Mouse (Mus musculus): ENCODE measurements at regions not wholly inside any gene's neighbourhood (a gene's known extent, or its start where the extent isn't known, plus 50 kb on each side); places are given as distances from the start of the nearest gene placed in this dataset.

DNA sequence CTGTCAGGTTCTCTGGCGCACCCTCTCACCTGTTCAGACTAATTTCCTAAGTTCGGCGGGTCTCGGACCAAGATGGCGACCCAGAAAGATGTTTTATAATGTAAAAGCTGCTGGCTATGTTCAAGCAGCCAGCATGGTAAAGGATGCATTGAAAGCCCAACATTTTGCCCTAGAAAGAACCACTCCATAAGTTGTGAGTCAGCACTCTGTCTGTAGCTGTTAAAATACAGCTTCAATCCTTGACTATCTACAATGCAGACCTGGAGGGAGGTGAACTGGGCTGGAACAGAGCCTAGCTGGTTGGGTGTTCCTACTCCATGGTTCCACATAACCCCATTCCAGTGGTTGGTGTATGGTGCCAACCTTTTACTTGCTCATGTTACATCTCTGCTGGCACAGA is 61.9 kb upstream of the Myo3a start:
- Histone ChIP-seq H3K9me3 (ENCODE audit: control insufficient read depth, low read length) (no peaks in the 10 kb centered on the region), H3K9ac (ENCODE audit: low read depth, low read length) (no peak overlapping the region), H3K4me1 (ENCODE audit: control insufficient read depth, insufficient read depth, low read depth, low read length) (no peaks in the 10 kb centered on the region), H3K4me2 (ENCODE audit: low read length) (no peak overlapping the region), H3K27me3 (replicated peaks; ENCODE audit: control insufficient read depth, insufficient read depth, low read length) (no peaks in the 10 kb centered on the region), H3K36me3 (ENCODE audit: control insufficient read depth, insufficient read depth, low read length) (no peaks in the 10 kb centered on the region), H3K4me3 (ENCODE audit: low read length) (no peak overlapping the region), H3K27ac (ENCODE audit: low read depth, low read length) (no peak overlapping the region)
- ATAC-seq, result no peak
- 93% methylated on average over 5 of the region's 5 CpGs for WGBS

DNA sequence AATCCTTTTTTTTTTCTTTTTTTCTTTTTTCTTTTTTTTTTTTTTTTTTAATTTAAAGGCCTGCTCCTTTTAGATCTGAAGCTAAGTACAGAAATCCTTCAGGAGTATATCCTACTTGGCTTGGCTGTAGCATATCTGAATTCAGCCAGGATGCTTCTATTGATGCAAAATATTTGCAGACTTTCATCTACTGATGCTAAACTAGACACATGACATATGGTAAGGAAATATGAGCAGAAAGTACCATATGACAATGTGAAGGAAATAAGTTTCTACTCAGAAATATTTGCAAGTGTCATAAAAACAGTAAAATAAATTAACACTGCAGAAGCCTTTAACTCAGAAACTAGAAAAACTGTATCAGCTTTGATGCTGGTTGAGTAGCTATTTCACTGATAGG is 61.4 kb upstream of the Myo3a start:
- no peak overlapping the region for H3K4me2 ChIP-seq (ENCODE audit: low read length)
- no peak overlapping the region for H3K27ac ChIP-seq (ENCODE audit: low read depth, low read length)
- no peak overlapping the region for H3K9ac ChIP-seq (ENCODE audit: low read depth, low read length)

More for the DNA sequence above, 61.4 kb upstream of the Myo3a start:
- no peak for ATAC-seq
- Histone ChIP-seq H3K36me3 (ENCODE audit: control insufficient read depth, insufficient read depth, low read length) (no peaks in the 10 kb centered on the region), H3K4me3 (ENCODE audit: low read length) (no peak overlapping the region), H3K27me3 (replicated peaks; ENCODE audit: control insufficient read depth, insufficient read depth, low read length) (no peaks in the 10 kb centered on the region), H3K4me1 (ENCODE audit: control insufficient read depth, insufficient read depth, low read depth, low read length) (no peaks in the 10 kb centered on the region), H3K9me3 (ENCODE audit: control insufficient read depth, low read length) (no peaks in the 10 kb centered on the region)

Measured in hindbrain, embryonic 16.5 days (tissue).